Mouse (Mus musculus): ENCODE results near the gene Slc27a1.

Slc27a1 gene

GRCm38 (mm10) chr8:71570291-71570954 is 1.7 kb downstream of the Slc27a1 start:
- TF ChIP-seq GATA4 (IDR thresholded peaks at IDR 0.05; ENCODE audit: insufficient replicate concordance, low read length) = no peak

GRCm38 (mm10) chr8:71572077-71572476 is 3.4 kb downstream of the Slc27a1 start:
- no peak for TF ChIP-seq GATA4 (IDR thresholded peaks at IDR 0.05; ENCODE audit: insufficient replicate concordance, low read length)

GRCm38 (mm10) chr8:71572847-71573633 is 4.4 kb downstream of the Slc27a1 start:
- TF ChIP-seq GATA4 (IDR thresholded peaks at IDR 0.05; ENCODE audit: insufficient replicate concordance, low read length) = no peak

- TF ChIP-seq GATA4 (IDR thresholded peaks at IDR 0.05; ENCODE audit: insufficient replicate concordance, low read length) = no peak
Measured at GRCm38 (mm10) chr8:71574426-71574825, 5.7 kb downstream of the Slc27a1 start.

GRCm38 (mm10) chr8:71575020-71575419 is 6.3 kb downstream of the Slc27a1 start:
- no peak for TF ChIP-seq GATA4 (IDR thresholded peaks at IDR 0.05; ENCODE audit: insufficient replicate concordance, low read length)

GRCm38 (mm10) chr8:71577856-71578387 is 9.2 kb downstream of the Slc27a1 start:
- TF ChIP-seq GATA4 (IDR thresholded peaks at IDR 0.05; ENCODE audit: insufficient replicate concordance, low read length) = no peak

- TF ChIP-seq GATA4 (IDR thresholded peaks at IDR 0.05; ENCODE audit: insufficient replicate concordance, low read length) = no peak
Measured at GRCm38 (mm10) chr8:71579009-71579408, 10.3 kb downstream of the Slc27a1 start.

- no peak for TF ChIP-seq GATA4 (IDR thresholded peaks at IDR 0.05; ENCODE audit: insufficient replicate concordance, low read length)
Measured at GRCm38 (mm10) chr8:71579476-71579875, 10.8 kb downstream of the Slc27a1 start.

GRCm38 (mm10) chr8:71580201-71580600 is 11.5 kb downstream of the Slc27a1 start:
- TF ChIP-seq GATA4 (IDR thresholded peaks at IDR 0.05; ENCODE audit: insufficient replicate concordance, low read length) = no peak

- TF ChIP-seq GATA4 (IDR thresholded peaks at IDR 0.05; ENCODE audit: insufficient replicate concordance, low read length) = no peak
Measured at GRCm38 (mm10) chr8:71586891-71587290, 18.2 kb downstream of the Slc27a1 start.

GRCm38 (mm10) chr8:71588762-71589161 is 20.1 kb downstream of the Slc27a1 start:
- no peak for TF ChIP-seq GATA4 (IDR thresholded peaks at IDR 0.05; ENCODE audit: insufficient replicate concordance, low read length)

GRCm38 (mm10) chr8:71591017-71591416 is 22.3 kb downstream of the Slc27a1 start:
- TF ChIP-seq GATA4 (IDR thresholded peaks at IDR 0.05; ENCODE audit: insufficient replicate concordance, low read length) = no peak

GRCm38 (mm10) chr8:71591471-71592373 is 23.0 kb downstream of the Slc27a1 start, which contains the start of gene Pgls:
Pgls (plus strand) TSS chr8:71592176.
- no peak for TF ChIP-seq GATA4 (IDR thresholded peaks at IDR 0.05; ENCODE audit: insufficient replicate concordance, low read length)

- TF ChIP-seq GATA4 (IDR thresholded peaks at IDR 0.05; ENCODE audit: insufficient replicate concordance, low read length) = no peak
Measured at GRCm38 (mm10) chr8:71592374-71593170, 23.9 kb downstream of the Slc27a1 start.
